ENCODE assay signal across 8 mouse cellular contexts in the genomic region with DNA sequence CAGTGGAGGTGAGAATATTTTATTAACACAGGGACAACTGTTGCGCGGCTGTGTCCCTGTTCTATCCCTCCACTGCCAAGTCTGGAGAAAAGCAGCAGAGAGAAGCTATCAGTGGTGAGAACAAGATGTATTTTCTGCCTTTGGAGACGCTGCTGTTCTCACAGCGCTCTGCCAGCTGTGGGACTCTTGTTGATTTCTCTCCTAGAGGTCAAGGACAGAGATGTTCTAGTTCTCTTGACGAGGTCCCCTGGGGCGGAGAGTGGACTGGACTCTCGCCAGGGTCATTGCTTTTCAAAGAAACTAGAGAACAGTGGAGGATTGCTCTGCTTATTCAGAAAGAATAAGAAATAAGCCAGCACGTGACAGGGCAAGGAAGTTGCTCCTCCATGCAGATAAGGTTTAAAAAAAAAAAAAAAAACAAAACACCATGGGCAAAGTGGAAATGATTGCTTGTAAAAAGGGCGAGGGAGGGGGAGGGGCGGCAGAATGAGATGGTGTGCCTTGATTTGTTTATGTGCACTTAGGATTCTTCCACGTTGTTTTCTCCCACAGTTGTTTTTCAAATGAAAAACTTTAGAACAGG. TPM values are rescaled to one million over a fixed set of nuclear protein-coding genes. Genes with fewer than 3 reads are reported as not detected.
DNase-seq lines count a peak whose midpoint lies in the region; ATAC-seq lines count a peak whose summit lies in the region.
"Had no signal": no experiment of that assay in that cellular context is flagged by ENCODE, and none has a peak within 500 bp of the region (broad histone marks: within the 10 kb centered on the region; RNA-seq: fewer than 3 reads in every experiment).

No protein-coding gene starts in this region.

- H3K9me3 ChIP-seq in neural tube, embryonic 15.5 days (replicated peaks): no peaks in the 10 kb centered on the region

- H3K4me3 ChIP-seq in neural tube, embryonic 15.5 days (replicated peaks): no peak overlapping the region

- no peak for ATAC-seq in neural tube, embryonic 15.5 days (ENCODE audit: low FRiP score)

- 0 out of 2 replicates have a peak overlapping the region, but pooled peaks have one; percentile 33 for H3K27ac ChIP-seq in neural tube, embryonic 15.5 days (replicated peaks)
- H3K27ac ChIP-seq: macrophage had no signal

- DNase-seq in neural tube, embryonic 10.5 days (ENCODE audit: extremely low spot score, low spot score): no peak
- DNase-seq in gastrocnemius, adult 18-20 months (ENCODE audit: low spot score): peak; percentile 94
- DNase-seq in heart, postnatal 36 days: peak; percentile 84
- DNase-seq in lung, adult 18-20 months: peak; percentile 74 to 83
- no peak for DNase-seq in retina, embryonic 14.5 days (ENCODE audit: low spot score)
- DNase-seq in cerebellum, adult 9-11 months: no peak

- WGBS in neural tube, embryonic 15.5 days: 53% methylated on average over 11 of the region's 11 CpGs

- no peaks in the 10 kb centered on the region for H3K36me3 ChIP-seq in neural tube, embryonic 15.5 days

- H3K4me2 ChIP-seq in neural tube, embryonic 15.5 days: no peak overlapping the region

- H3K4me1 ChIP-seq in neural tube, embryonic 15.5 days: peaks cover 27% of the 10 kb centered on the region

- no peak overlapping the region for H3K9ac ChIP-seq in neural tube, embryonic 15.5 days (replicated peaks)

- intact Hi-C loops in heart, postnatal 36 days (cut with DNase I): no loop called here

- no peaks in the 10 kb centered on the region for H3K27me3 ChIP-seq in neural tube, embryonic 15.5 days (replicated peaks)

RNA-seq across cellular contexts. Expression of gene Ppp2r3a, which starts 10.5 kb away (rescaled TPM):
- polyA plus RNA-seq in neural tube, embryonic 15.5 days (2015; fragmentation: Nextera tagmentation; extraction: Ambion mirVana): 18.2 and 20.5 TPM in 2 replicates
- 100 to 1,000 TPM; 167 to 176 TPM for total RNA-seq in gastrocnemius, adult 18-20 months (2021)
- 100 to 1,000 TPM; 248 to 269 TPM for total RNA-seq in heart, postnatal 36 days (2021)

Comparison
In these comparisons a context has a peak if more than half of its experiments do, and no peak if none do; other contexts are left out.
1. DNase-seq: peak in gastrocnemius, adult 18-20 months (single experiment), heart, postnatal 36 days (2 of 2) and lung, adult 18-20 months (2 of 2); none in neural tube, embryonic 10.5 days (single experiment), retina, embryonic 14.5 days (single experiment) and cerebellum, adult 9-11 months (single experiment).